Mouse (Mus musculus): ENCODE data around the gene Aldh16a1.

- no peak for TF ChIP-seq EP300 (IDR thresholded peaks at IDR 0.05; ENCODE audit: low read depth)
- no peak for TF ChIP-seq CTCF (IDR thresholded peaks at IDR 0.05; ENCODE audit: low read depth)
Observed at GRCm38 (mm10) chr7:45158991-45159390, 4.6 kb upstream of the Aldh16a1 start.

All from heart, postnatal 0 days (tissue).